Mouse (Mus musculus) midbrain, embryonic 12.5 days (tissue): ENCODE measurements at regions not wholly inside any gene's neighbourhood (a gene's known extent, or its start where the extent isn't known, plus 50 kb on each side); places are given as distances from the start of the nearest gene placed in this dataset.
"Not testable (repeated sequence)": the region's sequence is repeated elsewhere in the genome, so short reads cannot be mapped to it uniquely, and the experiment has no call there.

ENCODE experiments used
- ATAC-seq: fragments of 200-750 bp; cut with Nextera tagmentation; 2 replicates; pipeline ENCODE4 v1.8.0; 2017; ENCODE audit warnings: low read depth, moderate TSS enrichment, moderate library complexity; ENCODE audit not compliant: low FRiP score
- H3K27ac ChIP-seq: fragments of 300-500 bp; sonication (generic); replicated peaks from 2 replicates; pipeline ENCODE4 v1.5.1; 2016; ENCODE audit warnings: mild to moderate bottlenecking
- H3K27me3 ChIP-seq: fragments of 300-500 bp; sonication (generic); 2 replicates; pipeline ENCODE4 v1.6.1; 2016; ENCODE audit warnings: mild to moderate bottlenecking
- H3K36me3 ChIP-seq: fragments of 300-500 bp; sonication (generic); 2 replicates; pipeline ENCODE4 v1.6.1; 2016
- H3K4me1 ChIP-seq: fragments of 300-500 bp; sonication (generic); 2 replicates; pipeline ENCODE4 v1.6.1; 2016
- H3K4me2 ChIP-seq: fragments of 300-500 bp; sonication (generic); replicated peaks from 2 replicates; pipeline ENCODE4 v1.6.1; 2016; ENCODE audit warnings: mild to moderate bottlenecking, moderate library complexity
- H3K4me3 ChIP-seq: fragments of 300-500 bp; sonication (generic); 2 replicates; pipeline ENCODE4 v1.5.1; 2016; ENCODE audit warnings: mild to moderate bottlenecking
- H3K9ac ChIP-seq: fragments of 300-500 bp; sonication (generic); replicated peaks from 2 replicates; pipeline ENCODE4 v1.6.1; 2016; ENCODE audit warnings: mild to moderate bottlenecking, moderate library complexity
- H3K9me3 ChIP-seq: fragments of 300-500 bp; sonication (generic); 2 replicates; pipeline ENCODE4 v1.6.1; 2016; ENCODE audit warnings: mild to moderate bottlenecking
- WGBS: fragments of 180-500 bp; shearing (Covaris S2); methylation state at CpG from one replicate; pipeline ENCODE4 v1.1.7; 2016; 5-methylcytosine and 5-hydroxymethylcytosine counted together

DNA sequence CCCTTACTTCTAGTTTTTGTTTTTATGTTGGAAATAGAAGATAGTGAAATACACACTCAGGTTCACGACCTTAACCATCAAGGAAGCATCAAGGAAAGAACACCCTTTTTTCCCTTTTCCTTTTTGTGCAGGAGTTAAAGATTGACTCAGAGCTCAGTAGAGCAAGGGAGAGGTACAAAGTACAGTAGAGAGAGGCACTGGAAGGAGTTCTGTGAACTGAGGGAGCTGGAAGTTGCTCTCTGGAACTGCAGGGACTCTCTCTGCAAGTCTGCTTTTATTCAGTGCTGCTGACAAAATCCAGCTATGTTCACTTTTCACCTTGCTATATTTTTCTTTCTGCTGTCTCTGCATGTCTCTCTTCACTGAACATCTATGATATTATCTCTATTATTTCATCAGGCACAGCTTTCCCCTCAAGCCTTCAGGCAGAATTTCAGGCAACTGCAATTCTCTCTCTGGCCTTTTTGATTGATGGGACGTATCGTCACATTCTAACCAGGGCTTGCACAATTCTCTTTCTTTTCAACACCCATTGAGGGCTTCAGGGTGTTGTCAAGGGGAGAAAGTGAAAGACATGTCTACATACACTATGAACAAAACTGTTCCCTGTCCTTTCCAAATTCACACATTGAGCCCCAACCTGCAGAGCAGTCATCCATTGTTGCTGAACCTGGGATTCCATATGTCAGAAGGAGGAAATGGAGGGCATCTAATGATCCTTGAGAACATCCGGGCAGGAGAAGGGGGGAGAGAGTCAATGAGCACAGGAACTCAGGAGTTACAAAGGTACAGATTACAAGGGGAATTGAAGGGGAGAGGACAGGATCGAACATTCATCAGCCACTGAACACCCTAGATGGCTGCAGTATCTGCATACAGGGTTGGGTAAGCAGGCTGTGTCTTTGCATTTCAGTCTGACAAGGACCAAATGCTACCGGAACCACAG is 228.9 kb downstream of the Kif20b start:
- ATAC-seq, result no peak
- Histone ChIP-seq H3K27me3 (no peaks in the 10 kb centered on the region), H3K36me3 (no peaks in the 10 kb centered on the region), H3K4me3 (no peak overlapping the region), H3K4me1 (no peaks in the 10 kb centered on the region), H3K4me2 (no peak overlapping the region), H3K9ac (no peak overlapping the region), H3K27ac (no peak overlapping the region), H3K9me3 (no peaks in the 10 kb centered on the region)
- WGBS, result 82% methylated on average over 6 of the region's 6 CpGs

DNA sequence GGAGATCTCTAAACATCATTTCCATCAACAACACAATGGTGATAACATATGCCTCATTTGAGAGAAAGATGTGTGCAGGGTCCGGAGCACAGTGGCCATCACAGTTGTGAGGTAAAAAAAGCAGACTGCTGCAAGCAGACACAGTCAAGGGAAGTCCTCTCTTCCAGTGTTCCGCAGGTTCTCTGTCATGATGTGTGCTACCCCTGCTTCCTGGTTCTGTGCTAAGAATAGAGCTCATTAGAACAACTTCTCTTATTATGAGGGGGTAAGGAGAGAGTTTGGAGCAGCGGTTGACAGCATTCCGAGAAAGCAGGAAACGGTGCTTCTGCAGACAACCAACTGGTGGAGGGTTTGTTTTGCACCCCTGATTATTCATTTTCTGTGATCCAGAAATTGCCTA is 229.7 kb downstream of the Kif20b start:
- Histone ChIP-seq H3K27ac (no peak overlapping the region), H3K9me3 (no peaks in the 10 kb centered on the region), H3K4me3 (no peak overlapping the region), H3K4me2 (no peak overlapping the region), H3K4me1 (no peaks in the 10 kb centered on the region), H3K36me3 (no peaks in the 10 kb centered on the region), H3K27me3 (no peaks in the 10 kb centered on the region), H3K9ac (no peak overlapping the region)
- 89% methylated on average over 5 of the region's 5 CpGs for WGBS
- no peak for ATAC-seq

- WGBS, result 93% methylated on average over 3 of the region's 3 CpGs
- Histone ChIP-seq H3K9ac (no peak overlapping the region), H3K9me3 (no peaks in the 10 kb centered on the region), H3K4me2 (no peak overlapping the region), H3K36me3 (no peaks in the 10 kb centered on the region), H3K27me3 (no peaks in the 10 kb centered on the region), H3K27ac (no peak overlapping the region), H3K4me3 (no peak overlapping the region), H3K4me1 (no peaks in the 10 kb centered on the region)
- no peak for ATAC-seq
Observed at GRCm38 (mm10) chr19:35157849-35158248, 235.7 kb downstream of the Kif20b start.

GRCm38 (mm10) chr19:35164727-35165126 is 242.6 kb downstream of the Kif20b start:
- no peak overlapping the region for H3K9ac ChIP-seq
- H3K27ac ChIP-seq, result no peak overlapping the region
- H3K27me3 ChIP-seq, result no peaks in the 10 kb centered on the region
- no peak overlapping the region for H3K4me2 ChIP-seq
- H3K9me3 ChIP-seq, result no peaks in the 10 kb centered on the region
- no peaks in the 10 kb centered on the region for H3K36me3 ChIP-seq
- ATAC-seq, result no peak
- no peak overlapping the region for H3K4me3 ChIP-seq
- no peaks in the 10 kb centered on the region for H3K4me1 ChIP-seq
- 93% methylated on average over 2 of the region's 2 CpGs for WGBS

GRCm38 (mm10) chr19:35170554-35170953 is 248.4 kb downstream of the Kif20b start:
- Histone ChIP-seq H3K27ac (no peak overlapping the region), H3K9ac (no peak overlapping the region), H3K9me3 (no peaks in the 10 kb centered on the region), H3K36me3 (no peaks in the 10 kb centered on the region), H3K4me3 (no peak overlapping the region), H3K27me3 (no peaks in the 10 kb centered on the region), H3K4me2 (no peak overlapping the region), H3K4me1 (no peaks in the 10 kb centered on the region)
- WGBS, result 76% methylated on average over 2 of the region's 2 CpGs
- no peak for ATAC-seq

GRCm38 (mm10) chr19:35180102-35180501 is 257.9 kb downstream of the Kif20b start:
- no peak overlapping the region for H3K4me2 ChIP-seq
- no peak overlapping the region for H3K9ac ChIP-seq
- ATAC-seq, result no peak
- H3K4me3 ChIP-seq, result no peak overlapping the region
- no peaks in the 10 kb centered on the region for H3K27me3 ChIP-seq
- H3K27ac ChIP-seq, result no peak overlapping the region
- no peaks in the 10 kb centered on the region for H3K36me3 ChIP-seq
- no peaks in the 10 kb centered on the region for H3K4me1 ChIP-seq
- H3K9me3 ChIP-seq, result no peaks in the 10 kb centered on the region
- 81% methylated on average over 1 of the region's 1 CpGs for WGBS

- Histone ChIP-seq H3K4me3 (no peak overlapping the region), H3K9me3 (no peaks in the 10 kb centered on the region), H3K9ac (no peak overlapping the region), H3K27ac (no peak overlapping the region), H3K27me3 (no peaks in the 10 kb centered on the region), H3K4me2 (no peak overlapping the region), H3K4me1 (no peaks in the 10 kb centered on the region), H3K36me3 (no peaks in the 10 kb centered on the region)
- 87% methylated on average over 5 of the region's 5 CpGs for WGBS
- ATAC-seq, result no peak
Observed at GRCm38 (mm10) chr19:35205557-35206239, 283.5 kb downstream of the Kif20b start.

DNA sequence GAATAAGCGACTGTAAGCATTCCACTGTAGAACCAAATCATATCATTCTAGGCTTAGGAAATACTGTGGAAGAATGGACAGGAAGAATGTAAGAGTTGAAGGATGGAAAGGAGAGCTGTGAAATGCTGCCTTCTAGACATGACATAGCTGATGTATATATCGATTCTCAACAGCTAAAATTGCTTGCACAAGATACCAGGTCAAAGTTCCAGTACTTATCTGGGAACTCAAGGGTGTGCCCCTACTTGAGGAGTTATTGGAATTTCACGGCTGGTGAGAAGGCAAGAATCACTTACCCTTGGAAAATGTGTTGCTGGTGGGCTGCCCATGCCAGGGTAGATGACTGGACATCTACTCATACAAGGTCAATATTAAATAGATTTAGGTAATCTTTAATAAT is 322.0 kb downstream of the Kif20b start:
- H3K9ac ChIP-seq, result no peak overlapping the region
- 88% methylated on average over 3 of the region's 3 CpGs for WGBS
- H3K4me1 ChIP-seq, result no peaks in the 10 kb centered on the region
- no peaks in the 10 kb centered on the region for H3K36me3 ChIP-seq
- H3K27ac ChIP-seq, result no peak overlapping the region
- no peaks in the 10 kb centered on the region for H3K9me3 ChIP-seq
- ATAC-seq, result no peak
- H3K4me2 ChIP-seq, result no peak overlapping the region
- no peaks in the 10 kb centered on the region for H3K27me3 ChIP-seq
- H3K4me3 ChIP-seq, result no peak overlapping the region

DNA sequence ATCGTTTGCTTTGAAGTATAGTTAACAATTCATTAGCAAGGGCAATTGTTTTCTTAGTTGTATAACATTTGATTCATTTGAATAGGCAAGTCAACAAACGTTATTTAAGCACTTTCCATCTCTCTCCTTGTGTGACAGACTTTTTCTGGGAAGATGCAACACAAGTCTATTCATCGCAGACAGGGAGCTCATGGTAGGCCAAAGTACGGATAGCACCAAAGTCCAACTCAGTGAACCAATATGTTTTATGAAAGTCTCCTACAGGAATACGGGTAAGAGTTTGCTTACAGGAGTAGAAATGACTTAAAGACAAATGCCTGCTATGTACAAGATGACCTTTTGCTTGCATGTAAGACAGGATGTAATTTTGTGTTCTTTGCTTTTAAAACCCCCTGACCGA is 325.4 kb downstream of the Kif20b start:
- Histone ChIP-seq H3K9ac (no peak overlapping the region), H3K4me2 (no peak overlapping the region), H3K36me3 (no peaks in the 10 kb centered on the region), H3K4me1 (no peaks in the 10 kb centered on the region), H3K27me3 (no peaks in the 10 kb centered on the region), H3K27ac (no peak overlapping the region), H3K9me3 (no peaks in the 10 kb centered on the region), H3K4me3 (no peak overlapping the region)
- no peak for ATAC-seq
- 84% methylated on average over 6 of the region's 6 CpGs for WGBS

GRCm38 (mm10) chr19:35258634-35259033 is 336.5 kb downstream of the Kif20b start:
- H3K9me3 ChIP-seq, H3K9ac ChIP-seq, H3K4me2 ChIP-seq, H3K27me3 ChIP-seq, H3K4me3 ChIP-seq, H3K4me1 ChIP-seq, ATAC-seq, H3K36me3 ChIP-seq, H3K27ac ChIP-seq: not testable (repeated sequence)
- WGBS, result 94% methylated on average over 3 of the region's 3 CpGs

GRCm38 (mm10) chr19:35263101-35263500 is 340.9 kb downstream of the Kif20b start:
- Histone ChIP-seq H3K9ac (no peak overlapping the region), H3K4me3 (no peak overlapping the region), H3K36me3 (no peaks in the 10 kb centered on the region), H3K4me1 (no peaks in the 10 kb centered on the region), H3K4me2 (no peak overlapping the region), H3K27ac (no peak overlapping the region), H3K9me3 (no peaks in the 10 kb centered on the region), H3K27me3 (no peaks in the 10 kb centered on the region)
- ATAC-seq, result no peak

DNA sequence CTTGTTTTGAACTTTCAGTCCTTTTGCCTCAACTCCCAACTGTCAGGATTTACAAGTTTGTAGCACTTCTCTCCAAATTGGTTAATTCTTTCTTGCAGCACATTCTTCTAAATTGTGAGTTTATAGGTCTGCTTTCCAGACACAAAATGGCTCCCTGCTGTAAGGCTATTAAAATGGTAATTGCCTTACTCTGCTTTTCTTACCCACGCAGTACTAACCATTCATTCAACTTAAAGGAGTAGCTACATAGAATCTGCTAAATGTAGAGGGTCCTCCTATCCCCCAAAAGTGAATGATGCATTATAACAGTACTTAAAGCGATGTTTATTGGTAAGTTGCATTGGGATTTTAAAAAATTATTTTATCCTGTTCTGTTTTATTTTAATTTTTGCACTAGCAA is 356.2 kb downstream of the Kif20b start:
- Histone ChIP-seq H3K4me2 (no peak overlapping the region), H3K36me3 (no peaks in the 10 kb centered on the region), H3K27ac (no peak overlapping the region), H3K27me3 (no peaks in the 10 kb centered on the region), H3K4me3 (no peak overlapping the region), H3K9ac (no peak overlapping the region), H3K4me1 (no peaks in the 10 kb centered on the region), H3K9me3 (no peaks in the 10 kb centered on the region)
- WGBS, result 48% methylated on average over 2 of the region's 2 CpGs
- ATAC-seq, result no peak
